Mouse (Mus musculus): Measurements from ENCODE around the gene Nfe2. TPM values are rescaled to one million over a fixed set of nuclear protein-coding genes. Genes with fewer than 3 reads are reported as not detected.

Gene Nfe2
- polyA plus RNA-seq, 1 experiment from 2014 or later = 3.4 TPM

DNA sequence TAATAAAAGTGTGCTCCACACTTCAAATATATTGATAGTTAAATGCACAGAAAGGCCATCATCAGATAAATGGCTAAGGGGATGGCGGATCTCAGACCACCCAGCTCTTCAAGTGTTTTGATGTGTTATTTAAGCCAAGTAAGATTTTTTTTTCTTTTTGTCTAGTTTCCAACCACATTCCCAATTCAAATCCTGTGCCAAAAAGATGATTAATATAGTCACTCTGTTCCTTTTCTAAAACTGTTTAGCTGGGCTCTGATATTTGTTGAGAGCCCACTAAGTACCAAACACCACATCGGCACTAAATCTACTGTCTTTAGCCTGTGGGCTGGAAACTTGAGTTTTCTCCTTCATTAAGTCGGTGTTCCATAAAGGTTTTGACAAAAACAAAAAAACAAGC lies 31.2 kb downstream of the Nfe2 start:
- Histone ChIP-seq H3K4me2 (no peak overlapping the region), H3K9ac (no peak overlapping the region), H3K4me3 (replicated peaks) (no peak overlapping the region), H3K4me1 (peaks cover 6% of the 10 kb centered on the region; the same call in 1 of the 2 replicates), H3K36me3 (replicated peaks) (0 out of 2 replicates have a peak, but pooled peaks cover 7% of the 10 kb centered on the region), H3K27ac (no peak overlapping the region), H3K9me3 (no peaks in the 10 kb centered on the region), H3K27me3 (no peaks in the 10 kb centered on the region)
- no peak for ATAC-seq (ENCODE audit: low FRiP score)
- 69% methylated on average over 3 of the region's 3 CpGs for WGBS

DNA sequence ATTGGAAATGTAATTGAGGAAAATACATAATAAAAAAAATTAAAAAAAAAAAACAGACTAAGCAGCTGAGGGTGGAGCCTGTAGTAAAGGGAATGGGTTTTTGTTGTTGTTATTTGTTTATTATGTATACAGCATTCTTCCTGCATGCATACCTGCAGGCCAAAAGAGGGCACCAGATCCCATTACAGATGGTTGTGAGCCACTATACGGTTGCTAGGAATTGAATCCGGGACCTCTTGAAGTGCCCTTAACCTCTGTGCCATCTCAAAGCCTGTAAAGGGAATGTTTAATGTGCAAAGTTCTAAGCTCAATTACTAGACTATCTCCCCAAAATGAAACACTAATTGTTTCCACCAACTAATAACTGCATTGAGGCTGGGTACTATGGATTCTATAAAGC lies 34.0 kb downstream of the Nfe2 start:
- H3K27me3 ChIP-seq = no peaks in the 10 kb centered on the region
- no peak overlapping the region for H3K4me2 ChIP-seq
- no peaks in the 10 kb centered on the region for H3K9me3 ChIP-seq
- ATAC-seq (ENCODE audit: low FRiP score) = no peak
- H3K9ac ChIP-seq = no peak overlapping the region
- WGBS = 86% methylated on average over 2 of the region's 2 CpGs
- no peak overlapping the region for H3K4me3 ChIP-seq (replicated peaks)
- peaks cover 14% of the 10 kb centered on the region for H3K4me1 ChIP-seq
- H3K36me3 ChIP-seq (replicated peaks) = peaks cover 17% of the 10 kb centered on the region; the same call in 1 of the 2 replicates
- H3K27ac ChIP-seq = no peak overlapping the region

GRCm38 (mm10) chr15:103221386-103221785 lies 36.8 kb downstream of the Nfe2 start:
- ATAC-seq (ENCODE audit: low FRiP score) = no peak
- WGBS = 90% methylated on average over 1 of the region's 1 CpGs
- H3K4me1 ChIP-seq = peaks cover 17% of the 10 kb centered on the region
- H3K27me3 ChIP-seq = no peaks in the 10 kb centered on the region
- 0 out of 2 replicates have a peak overlapping the region, but pooled peaks have one; percentile 8 for H3K27ac ChIP-seq
- H3K9me3 ChIP-seq = no peaks in the 10 kb centered on the region
- no peak overlapping the region for H3K4me3 ChIP-seq (replicated peaks)
- H3K4me2 ChIP-seq = no peak overlapping the region
- H3K36me3 ChIP-seq (replicated peaks) = peaks cover 17% of the 10 kb centered on the region; the same call in 1 of the 2 replicates
- no peak overlapping the region for H3K9ac ChIP-seq

DNA sequence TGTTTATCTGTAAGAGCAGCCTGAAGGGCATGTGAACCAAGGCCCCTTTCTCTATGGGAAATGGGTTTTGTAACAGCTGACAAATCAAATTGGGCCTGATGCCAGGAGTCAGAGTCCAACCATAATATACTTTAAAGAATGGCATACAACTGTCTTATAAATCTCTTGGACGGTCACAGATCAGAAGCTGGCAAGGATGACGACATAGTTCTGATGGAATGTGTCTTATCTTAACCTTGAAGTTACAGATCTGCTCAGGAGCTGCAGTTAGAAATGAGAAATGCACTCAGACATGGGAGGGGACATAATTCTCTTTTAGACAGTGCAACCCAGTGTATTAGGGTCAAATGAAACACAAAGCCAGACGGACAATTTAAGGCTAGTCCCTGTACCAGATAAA lies 37.4 kb downstream of the Nfe2 start:
- Histone ChIP-seq H3K9ac (no peak overlapping the region), H3K27me3 (no peaks in the 10 kb centered on the region), H3K36me3 (replicated peaks) (peaks cover 17% of the 10 kb centered on the region; the same call in 1 of the 2 replicates), H3K4me3 (replicated peaks) (no peak overlapping the region), H3K9me3 (no peaks in the 10 kb centered on the region), H3K27ac (no peak overlapping the region), H3K4me2 (no peak overlapping the region), H3K4me1 (peaks cover 22% of the 10 kb centered on the region)
- WGBS = 83% methylated on average over 3 of the region's 3 CpGs
- no peak for ATAC-seq (ENCODE audit: low FRiP score)

DNA sequence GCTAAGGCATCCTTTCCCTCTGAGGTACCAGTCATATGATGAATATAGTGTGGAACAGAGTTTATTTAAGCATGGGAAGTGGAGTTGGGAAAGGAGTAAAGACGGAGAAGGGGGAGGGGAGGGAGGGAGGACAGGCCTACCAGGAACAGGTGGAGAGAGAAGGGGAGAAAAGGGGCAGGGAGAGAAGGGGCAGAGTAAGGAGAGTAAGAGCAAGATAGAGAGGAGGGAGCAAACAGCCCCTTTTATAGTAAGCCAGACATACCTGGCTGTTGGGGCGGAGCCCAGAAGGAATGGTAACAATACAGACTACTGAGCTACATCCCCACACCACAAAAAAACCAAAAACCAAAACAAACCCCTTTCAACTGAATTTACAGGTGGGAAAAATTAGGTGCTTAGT lies 42.2 kb downstream of the Nfe2 start:
- peak; percentile 10; the same call in 1 of the 2 replicates for ATAC-seq (ENCODE audit: low FRiP score)
- Histone ChIP-seq H3K4me3 (replicated peaks) (peak overlapping the region; percentile 39; the same call in 1 of the 2 replicates), H3K4me2 (peak overlapping the region; percentile 56), H3K9ac (peak overlapping the region; percentile 47; the same call in 1 of the 2 replicates), H3K36me3 (replicated peaks) (peaks cover 25% of the 10 kb centered on the region), H3K9me3 (no peaks in the 10 kb centered on the region), H3K27ac (peak overlapping the region; percentile 96), H3K27me3 (no peaks in the 10 kb centered on the region), H3K4me1 (peaks cover 45% of the 10 kb centered on the region)
- 12% methylated on average over 2 of the region's 2 CpGs for WGBS

GRCm38 (mm10) chr15:103214971-103215907 lies 43.0 kb downstream of the Nfe2 start:
- Histone ChIP-seq H3K4me3 (replicated peaks) (peak overlapping the region; percentile 39), H3K9me3 (no peaks in the 10 kb centered on the region), H3K9ac (peak overlapping the region; percentile 44), H3K4me2 (peak overlapping the region; percentile 56), H3K36me3 (replicated peaks) (peaks cover 29% of the 10 kb centered on the region), H3K27me3 (no peaks in the 10 kb centered on the region), H3K27ac (peak overlapping the region; percentile 96), H3K4me1 (peaks cover 41% of the 10 kb centered on the region)
- 0% methylated on average over 15 of the region's 15 CpGs for WGBS
- ATAC-seq (ENCODE audit: low FRiP score) = peak; percentile 98

GRCm38 (mm10) chr15:103214149-103214548 lies 44.1 kb downstream of the Nfe2 start:
- peaks cover 36% of the 10 kb centered on the region for H3K36me3 ChIP-seq (replicated peaks)
- no peaks in the 10 kb centered on the region for H3K9me3 ChIP-seq
- H3K4me1 ChIP-seq = peaks cover 41% of the 10 kb centered on the region
- peak overlapping the region; percentile 46 for H3K9ac ChIP-seq
- WGBS = 6% methylated on average over 2 of the region's 2 CpGs
- no peaks in the 10 kb centered on the region for H3K27me3 ChIP-seq
- peak overlapping the region; percentile 54 for H3K4me2 ChIP-seq
- no peak for ATAC-seq (ENCODE audit: low FRiP score)
- H3K4me3 ChIP-seq (replicated peaks) = peak overlapping the region; percentile 29
- peak overlapping the region; percentile 79 for H3K27ac ChIP-seq

GRCm38 (mm10) chr15:103205156-103205555 lies 53.0 kb downstream of the Nfe2 start:
- H3K9me3 ChIP-seq = no peaks in the 10 kb centered on the region
- no peak overlapping the region for H3K4me3 ChIP-seq (replicated peaks)
- no peaks in the 10 kb centered on the region for H3K4me1 ChIP-seq
- WGBS = 66% methylated on average over 2 of the region's 2 CpGs
- no peak overlapping the region for H3K4me2 ChIP-seq
- H3K27me3 ChIP-seq = no peaks in the 10 kb centered on the region
- no peak overlapping the region for H3K9ac ChIP-seq
- peaks cover 77% of the 10 kb centered on the region for H3K36me3 ChIP-seq (replicated peaks)
- H3K27ac ChIP-seq = no peak overlapping the region
- ATAC-seq (ENCODE audit: low FRiP score) = no peak

GRCm38 (mm10) chr15:103202088-103202793 lies 56.0 kb downstream of the Nfe2 start:
- Histone ChIP-seq H3K27me3 (no peaks in the 10 kb centered on the region), H3K4me3 (replicated peaks) (no peak overlapping the region), H3K36me3 (replicated peaks) (peaks cover 82% of the 10 kb centered on the region), H3K27ac (no peak overlapping the region), H3K9ac (no peak overlapping the region; the same call in 1 of the 2 replicates), H3K4me2 (no peak overlapping the region), H3K4me1 (no peaks in the 10 kb centered on the region), H3K9me3 (no peaks in the 10 kb centered on the region)
- WGBS = 78% methylated on average over 6 of the region's 6 CpGs
- no peak for ATAC-seq (ENCODE audit: low FRiP score)

MicroRNAs within 50 kb of the gene (microRNA counts, 519-probe panel; counts per million panel counts)
- microRNA mmu-miR-148b = 5,451 counts per million, percentile 75 among the panel's probes with 10 or more counts

Small RNAs within 50 kb of the gene (microRNA-seq; reads per million reads assigned to microRNA genes)
- gene Mir148b = 307 reads per million, percentile 63 among the genes with 10 or more reads in this experiment

Other genes starting within 250 kb of the Nfe2 start
- gene Hoxc4, start 239.5 kb downstream of the Nfe2 start, polyA plus RNA-seq (2016; fragmentation: Nextera tagmentation; extraction: Ambion mirVana) = not detected in 2 replicates
- gene Smug1, start 91.3 kb downstream of the Nfe2 start, polyA plus RNA-seq (2016; fragmentation: Nextera tagmentation; extraction: Ambion mirVana) = 24.6 and 27.4 TPM in 2 replicates
- gene Cbx5, start 18.6 kb downstream of the Nfe2 start, polyA plus RNA-seq (2016; fragmentation: Nextera tagmentation; extraction: Ambion mirVana) = 233 and 250 TPM in 2 replicates
- 1,521 and 1,527 TPM in 2 replicates for gene Hnrnpa1, start 18.0 kb downstream of the Nfe2 start, polyA plus RNA-seq (2016; fragmentation: Nextera tagmentation; extraction: Ambion mirVana)
- gene Copz1, start 14.3 kb upstream of the Nfe2 start, polyA plus RNA-seq (2016; fragmentation: Nextera tagmentation; extraction: Ambion mirVana) = 226 and 228 TPM in 2 replicates
- 0.10 and 0.37 TPM in 2 replicates for gene Gpr84, start 52.2 kb upstream of the Nfe2 start, polyA plus RNA-seq (2016; fragmentation: Nextera tagmentation; extraction: Ambion mirVana)
- 16.1 and 16.8 TPM in 2 replicates for gene Zfp385a, start 81.7 kb upstream of the Nfe2 start, polyA plus RNA-seq (2016; fragmentation: Nextera tagmentation; extraction: Ambion mirVana)
- gene Itga5, start 108.4 kb upstream of the Nfe2 start, polyA plus RNA-seq (2016; fragmentation: Nextera tagmentation; extraction: Ambion mirVana) = 16.8 and 17.3 TPM in 2 replicates
- gene Gtsf1, start 172.1 kb upstream of the Nfe2 start, polyA plus RNA-seq (2016; fragmentation: Nextera tagmentation; extraction: Ambion mirVana) = not detected in 2 replicates
- not detected in 2 replicates for gene Gtsf2, start 190.1 kb upstream of the Nfe2 start, polyA plus RNA-seq (2016; fragmentation: Nextera tagmentation; extraction: Ambion mirVana)
- 1.2 and 1.6 TPM in 2 replicates for gene Nckap1l, start 195.4 kb upstream of the Nfe2 start, polyA plus RNA-seq (2016; fragmentation: Nextera tagmentation; extraction: Ambion mirVana)
- 42.7 and 45.8 TPM in 2 replicates for gene Pde1b, start 244.6 kb upstream of the Nfe2 start, polyA plus RNA-seq (2016; fragmentation: Nextera tagmentation; extraction: Ambion mirVana)